Mouse (Mus musculus): ENCODE data around the gene Usp10.

GRCm38 (mm10) chr8:119915298-119915697, 5.1 kb downstream of the Usp10 start:
- no peak for TF ChIP-seq CTCF (IDR thresholded peaks at IDR 0.05; ENCODE audit: borderline replicate concordance, extremely low read depth, insufficient read depth, insufficient read length)
- TF ChIP-seq POLR2A (IDR thresholded peaks at IDR 0.05; ENCODE audit: borderline replicate concordance, extremely low read depth, insufficient read depth, insufficient read length, poor library complexity, severe bottlenecking), result no peak

Data from brain, embryonic 14.5 days (tissue).